Mouse (Mus musculus) hematopoietic stem cell, adult 5-6 weeks (primary cell): ENCODE data around the gene Ak2. TPM values are rescaled to one million over a fixed set of nuclear protein-coding genes. Genes with fewer than 3 reads are reported as not detected.
A peak's percentile ranks its signal among the peaks of the same experiment; 100 is the strongest.

Source experiments
- ATAC-seq, 2 experiments: fragments of 125-278 bp in 1 of 2; replicated peaks in 1 of 2; 2 replicates each; pipeline ENCODE4 v1.8.0; 2016 to 2017; ENCODE audit warnings: inconsistent platforms in 2 of 2, mild to moderate bottlenecking in 2 of 2, moderate number of reproducible peaks in 2 of 2, low read depth in 1 of 2, moderate TSS enrichment in 1 of 2; ENCODE audit not compliant: low FRiP score in 2 of 2, poor library complexity in 2 of 2, severe bottlenecking in 2 of 2, insufficient read depth in 1 of 2, low TSS enrichment in 1 of 2
- total RNA-seq: library from RNA; stranded (forward); fragments of 172-1452, 232-1000 nt; gene quantifications from 2 replicates; pipeline ENCODE4 v1.2.3, GENCODE M21; 2017

Gene Ak2
- total RNA-seq, 1 experiment from 2014 or later, result 129 TPM

DNA sequence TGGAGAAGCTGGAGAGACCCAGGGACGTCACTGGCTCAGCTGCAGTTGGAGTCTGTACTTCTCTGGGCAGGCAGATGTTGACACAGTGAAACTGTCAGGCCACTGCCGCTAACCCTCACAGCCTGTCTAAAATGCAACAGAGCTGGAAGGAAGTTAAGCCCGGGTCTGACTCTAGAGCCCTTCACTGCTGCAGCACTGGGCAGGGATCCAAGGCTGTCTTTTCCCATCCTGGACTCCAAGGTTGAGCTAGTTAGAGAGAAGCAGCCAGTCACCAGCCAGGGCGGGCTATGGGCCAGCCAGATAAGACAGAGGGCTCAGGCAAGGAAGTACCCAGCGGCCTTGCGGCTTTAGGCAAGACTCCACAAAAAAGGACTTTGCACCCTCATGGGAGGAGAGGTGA lies 33.0 kb downstream of the Ak2 start:
- peak; percentile 68 to 90 for ATAC-seq

DNA sequence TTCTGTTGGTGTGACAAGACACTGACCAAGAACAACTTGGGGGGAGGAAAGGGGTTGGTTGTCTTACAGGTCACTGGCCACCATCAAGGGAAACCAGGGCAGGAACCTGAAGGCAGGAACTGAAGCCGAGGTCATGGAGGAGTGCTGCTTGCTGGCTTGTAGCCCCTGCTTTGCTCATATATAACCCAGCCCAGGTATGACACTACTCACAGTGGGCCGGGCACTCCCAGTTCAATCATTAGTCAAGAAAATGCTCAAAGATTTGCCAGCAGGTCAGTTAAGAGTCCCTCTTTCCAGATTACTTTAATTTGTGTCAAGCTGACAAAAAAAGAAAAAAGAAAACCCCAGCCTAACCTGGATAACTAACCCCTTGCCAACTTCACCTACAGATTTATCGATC lies 33.9 kb downstream of the Ak2 start:
- ATAC-seq, result no peak

DNA sequence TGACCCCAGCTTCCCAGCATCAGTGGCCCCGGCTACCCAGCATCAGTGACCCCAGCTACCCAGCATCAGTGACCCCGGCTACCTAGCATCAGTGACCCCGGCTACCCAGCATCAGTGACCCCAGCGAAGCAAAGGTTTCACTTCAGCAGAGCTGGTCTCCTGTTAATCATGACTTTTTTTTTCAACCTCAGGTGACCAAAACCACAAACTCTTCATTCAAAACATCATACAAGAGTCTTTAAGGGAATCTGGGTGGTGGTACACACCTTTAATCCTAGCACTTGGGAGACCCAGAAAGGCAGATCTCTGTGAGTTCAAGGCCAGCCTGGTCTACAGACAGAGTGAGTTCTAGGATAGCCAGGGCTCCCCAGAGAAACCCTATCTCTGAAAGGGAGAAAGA lies 39.0 kb downstream of the Ak2 start:
- no peak for ATAC-seq

DNA sequence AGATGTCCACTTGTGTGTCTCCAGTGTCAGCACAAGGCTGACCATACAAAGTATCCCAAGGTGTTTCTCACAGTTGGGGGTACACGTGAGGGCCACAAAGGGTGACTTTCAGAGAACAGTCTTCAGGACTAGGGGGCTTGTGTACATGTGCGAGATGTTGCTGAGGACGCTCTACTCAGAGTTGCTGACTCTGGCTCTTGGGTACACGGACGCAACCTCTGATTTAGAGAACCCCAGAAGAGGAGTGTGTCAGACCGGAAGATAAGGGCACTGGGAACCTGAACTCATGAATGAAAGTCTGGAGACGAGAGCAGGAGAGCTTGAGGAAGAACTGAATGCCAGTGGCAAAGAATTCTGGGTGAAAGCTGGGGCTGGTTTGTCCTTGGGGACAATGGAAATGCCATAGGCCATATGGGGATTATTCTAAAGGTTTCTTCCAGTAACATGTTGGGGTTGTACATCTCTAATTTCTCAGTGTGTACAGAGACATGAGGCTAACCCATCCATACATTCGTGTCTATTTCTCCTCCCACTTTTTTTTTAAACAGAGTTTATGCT lies 39.7 kb downstream of the Ak2 start:
- ATAC-seq, result no peak

DNA sequence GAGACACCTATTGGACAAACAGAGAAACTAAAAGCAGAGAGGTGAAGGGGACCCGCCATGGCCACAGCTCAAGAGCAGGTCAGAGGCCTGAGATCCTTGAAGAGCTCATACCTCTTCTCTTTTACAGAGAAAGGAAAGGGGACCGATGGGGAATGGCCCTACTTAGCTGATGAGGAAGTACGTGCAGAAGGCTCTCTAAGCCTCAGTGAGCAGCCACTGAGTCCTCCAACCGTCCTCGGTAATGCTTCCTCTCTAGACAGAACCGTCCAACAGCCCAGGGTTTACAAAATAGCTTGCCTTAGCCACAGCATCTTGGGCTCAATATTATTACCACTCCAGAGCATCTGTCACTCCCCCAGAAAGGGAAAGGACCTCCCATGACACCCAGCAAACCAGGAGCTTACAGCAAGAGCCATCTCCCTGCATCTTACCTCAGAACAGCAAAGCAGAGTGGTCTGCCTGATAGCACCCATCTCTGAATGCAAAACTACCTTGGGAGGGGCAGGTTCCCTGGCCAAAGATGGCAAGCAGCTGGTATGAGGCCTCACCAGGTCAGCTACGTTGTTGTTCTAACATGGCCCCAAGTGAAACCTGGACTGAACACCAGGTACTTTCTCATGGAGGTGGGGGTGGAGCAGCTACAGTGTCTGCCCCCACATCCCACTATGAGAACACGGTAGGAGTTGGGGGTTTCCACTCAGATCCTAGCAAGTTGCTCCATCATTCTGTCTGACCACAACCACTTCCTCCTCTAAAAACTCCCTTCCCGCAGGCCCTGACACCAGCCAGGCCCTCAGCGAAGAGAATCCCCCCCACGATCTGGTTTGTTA lies 40.6 kb downstream of the Ak2 start:
- ATAC-seq, result peak; percentile 69 to 82

DNA sequence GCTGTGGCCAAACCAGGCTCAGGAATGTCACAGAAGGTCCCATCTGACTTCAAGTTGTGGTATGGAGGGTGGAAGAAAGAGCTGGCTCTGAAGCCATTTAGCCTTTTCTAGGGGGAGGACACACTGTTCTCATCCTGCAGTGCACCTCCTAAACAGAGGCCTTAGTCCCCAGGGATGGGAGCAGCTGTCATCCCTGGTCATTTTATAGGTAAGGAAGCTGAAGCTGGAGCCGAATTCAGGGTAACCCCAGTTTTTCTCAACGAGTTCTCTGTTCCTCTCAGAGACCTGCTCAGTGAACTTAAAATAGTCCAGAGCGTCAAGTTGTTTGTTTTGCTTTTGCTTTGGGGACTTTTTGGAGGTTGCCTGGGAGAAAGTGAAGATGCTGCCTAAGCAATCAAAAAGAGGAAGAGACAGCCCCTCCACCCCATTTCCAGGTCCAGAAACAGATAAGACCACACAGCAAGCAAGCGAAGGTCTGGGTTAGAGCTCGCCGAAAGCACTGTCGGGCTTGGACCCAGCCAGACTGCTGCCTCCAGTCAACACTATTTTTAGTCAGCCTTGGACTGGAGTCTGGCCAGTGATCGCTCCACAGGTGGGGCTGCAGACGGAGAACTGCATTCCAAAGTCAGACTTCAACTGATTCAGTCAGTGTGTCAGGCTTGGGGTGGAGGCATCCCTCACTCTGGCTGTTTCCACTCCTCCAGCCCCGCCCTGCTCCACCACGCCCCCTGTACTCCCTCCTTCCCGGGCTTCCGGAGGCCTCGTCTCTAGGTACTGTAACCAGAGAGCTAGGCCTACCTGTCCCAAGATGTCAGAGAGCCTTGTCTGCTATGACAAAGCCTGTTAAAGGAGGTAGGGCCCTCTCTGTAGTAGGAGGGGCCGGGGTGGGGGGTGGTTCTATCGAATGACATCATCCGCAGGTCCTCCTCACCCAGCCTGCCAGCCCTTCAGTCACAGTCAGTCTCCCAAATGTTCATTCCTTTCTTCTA lies 41.5 kb downstream of the Ak2 start:
- ATAC-seq, result peak; percentile 38 to 43

DNA sequence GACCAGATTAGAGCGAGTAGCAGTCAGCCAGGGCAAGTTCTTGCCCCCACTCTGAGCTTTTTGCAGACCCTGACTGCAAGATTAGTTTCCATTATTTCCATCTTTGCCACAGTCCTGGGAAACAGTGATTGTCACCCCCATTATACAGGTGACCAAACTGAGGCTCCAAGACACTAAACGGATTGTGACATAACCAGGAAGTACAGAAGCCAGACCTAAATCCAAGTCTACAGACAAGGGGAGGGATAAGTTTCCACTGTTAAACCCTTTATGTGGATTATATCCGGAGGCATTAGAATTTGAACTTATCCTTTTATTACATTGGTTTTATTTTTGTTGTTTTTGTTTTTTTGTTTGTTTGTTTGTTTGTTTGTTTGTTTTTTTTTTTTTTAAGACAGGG lies 42.5 kb downstream of the Ak2 start:
- no peak for ATAC-seq

DNA sequence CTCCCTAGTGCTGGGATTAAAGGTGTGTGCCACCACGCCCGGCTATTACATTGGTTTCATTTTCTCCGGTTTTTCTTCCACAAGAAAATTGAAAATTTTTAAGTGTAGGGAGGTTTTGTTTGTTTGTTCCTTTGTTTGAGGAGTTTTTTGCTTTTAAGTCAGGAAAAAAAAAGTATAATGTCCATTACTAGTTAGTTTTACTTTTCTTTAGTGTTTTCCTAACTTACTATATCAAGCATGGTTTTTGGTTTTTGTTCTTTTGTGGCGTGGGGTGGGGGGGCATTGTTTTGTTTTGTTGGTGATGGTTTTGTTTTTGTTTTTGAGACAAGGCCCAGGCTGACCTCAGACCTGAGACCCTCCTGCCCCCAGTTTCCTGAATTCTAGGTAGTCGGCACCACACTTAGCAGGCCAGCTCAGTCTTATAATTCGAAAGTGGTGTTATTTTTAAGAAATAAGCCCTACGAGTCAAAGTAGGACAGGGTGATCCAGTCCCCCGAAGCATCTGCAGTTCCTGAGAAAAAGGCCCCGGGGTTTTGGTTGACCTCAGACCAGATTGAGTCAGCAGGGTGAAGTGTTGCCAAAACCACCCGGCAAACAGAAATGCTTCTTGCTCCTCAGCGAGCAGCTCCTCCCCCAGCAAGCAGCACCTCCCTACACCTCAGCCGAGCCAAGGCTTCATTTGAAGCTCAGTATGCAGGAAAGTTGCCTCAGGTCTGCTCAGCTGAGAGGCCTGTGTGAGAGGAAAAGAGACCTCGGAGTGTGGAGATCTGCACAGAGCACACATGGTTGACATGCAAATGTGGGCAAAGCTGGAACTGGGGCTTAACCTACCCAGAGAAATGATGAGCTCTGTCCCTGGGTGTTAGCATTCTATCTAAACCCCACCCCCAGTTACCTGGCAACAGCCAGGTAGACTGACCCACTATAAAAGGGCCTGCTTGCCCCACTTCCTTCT lies 43.2 kb downstream of the Ak2 start:
- peak; percentile 62 to 70 for ATAC-seq

DNA sequence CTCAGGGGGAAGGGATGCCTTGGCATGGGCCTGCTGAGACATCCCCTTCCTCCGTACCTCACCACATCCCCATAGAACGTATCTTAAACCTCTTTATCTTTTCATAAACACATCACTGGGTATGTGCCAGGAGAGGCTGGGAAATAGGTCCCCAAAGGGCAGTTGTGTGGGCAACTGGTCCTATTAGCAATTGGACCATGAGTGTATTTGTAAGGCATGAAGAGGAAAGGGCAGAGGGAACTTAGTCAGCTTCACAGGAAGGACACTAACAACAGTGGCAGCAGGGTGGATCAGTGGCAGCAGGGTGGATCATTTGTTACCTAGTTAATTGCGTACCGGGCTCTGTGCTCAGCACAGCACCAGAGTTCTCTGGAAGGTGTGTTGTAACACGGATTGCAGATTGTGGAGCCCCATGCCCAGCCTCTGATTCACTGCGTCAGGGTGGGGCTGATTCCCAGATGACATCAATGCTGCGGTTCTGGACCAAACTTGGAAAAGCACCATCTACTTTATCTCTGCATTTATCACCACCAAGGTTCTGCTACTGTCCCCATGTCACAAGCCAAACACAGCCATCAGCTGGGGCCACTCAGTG lies 44.2 kb downstream of the Ak2 start:
- no peak for ATAC-seq

DNA sequence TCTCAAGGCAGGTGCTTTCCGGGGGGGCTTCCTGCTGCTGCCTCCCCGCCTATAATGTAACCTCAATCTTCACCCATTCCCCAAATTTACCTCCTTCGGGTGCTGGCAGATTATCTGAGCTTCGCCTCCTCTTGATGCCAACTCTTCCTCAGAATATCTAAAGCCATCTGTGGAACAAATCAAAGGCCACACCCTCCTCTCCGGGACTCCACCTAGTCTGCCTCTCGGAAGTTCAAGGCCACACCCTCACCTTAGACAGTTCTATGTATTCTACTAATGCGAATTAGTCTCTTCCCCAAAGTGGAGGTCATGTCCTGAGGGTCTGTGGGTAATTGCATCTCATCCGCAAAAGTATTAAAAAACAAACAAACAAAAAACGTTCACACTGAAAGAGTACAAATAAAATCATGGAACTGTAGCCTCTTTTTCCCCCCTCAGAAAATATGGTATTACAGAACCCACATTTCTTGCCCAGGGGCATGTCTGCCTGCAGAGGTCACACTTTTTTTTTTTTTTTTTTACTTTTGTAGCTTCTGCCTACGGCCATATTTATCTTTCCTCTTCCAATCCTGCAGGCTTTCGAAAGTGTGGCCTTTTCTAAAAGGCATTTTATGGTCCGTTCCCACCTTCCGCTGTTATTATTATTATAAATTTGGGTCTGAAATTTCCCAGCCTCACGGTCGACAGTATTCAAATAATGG lies 56.1 kb downstream of the Ak2 start:
- ATAC-seq, result no peak

DNA sequence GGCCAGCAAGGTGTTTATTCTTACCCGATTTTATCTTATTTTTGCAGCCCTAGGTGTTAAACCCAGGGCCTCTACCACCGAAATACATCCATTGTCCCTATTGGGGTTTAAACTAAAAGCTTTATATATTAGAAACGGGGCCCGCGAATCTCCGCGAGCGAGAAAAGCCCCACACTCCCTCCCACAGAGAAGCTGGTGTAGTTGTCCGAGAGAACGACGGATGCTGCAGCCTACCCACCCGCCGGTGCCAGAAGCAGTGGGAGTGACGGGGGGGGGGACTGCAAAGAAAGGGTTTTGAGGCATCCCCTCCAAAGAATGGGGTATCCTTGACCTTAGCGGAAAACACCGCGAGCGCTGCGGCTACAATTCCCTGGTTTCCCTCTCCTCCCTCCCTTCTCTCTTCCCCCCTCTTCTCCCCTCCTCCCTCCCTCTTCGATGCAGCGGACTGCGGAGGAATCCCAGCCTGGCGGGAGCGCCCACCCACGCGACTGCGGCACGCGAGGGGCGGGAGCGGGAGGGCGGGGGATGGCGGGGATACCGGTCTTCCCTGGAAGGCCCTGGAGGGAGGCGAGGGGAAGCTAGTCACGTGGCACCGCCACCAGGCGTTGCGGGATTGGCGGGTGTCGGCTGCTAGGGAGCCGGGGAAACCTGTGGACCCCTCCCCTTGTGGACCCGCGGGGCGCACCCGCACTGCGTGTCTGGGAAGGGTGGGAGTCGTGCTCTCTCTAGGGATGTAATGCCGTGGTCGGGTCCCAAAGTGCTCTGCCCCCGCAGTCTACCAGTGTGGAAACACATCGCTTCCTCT lies 56.9 kb downstream of the Ak2 start:
- ATAC-seq, result peak; percentile 74 to 78

DNA sequence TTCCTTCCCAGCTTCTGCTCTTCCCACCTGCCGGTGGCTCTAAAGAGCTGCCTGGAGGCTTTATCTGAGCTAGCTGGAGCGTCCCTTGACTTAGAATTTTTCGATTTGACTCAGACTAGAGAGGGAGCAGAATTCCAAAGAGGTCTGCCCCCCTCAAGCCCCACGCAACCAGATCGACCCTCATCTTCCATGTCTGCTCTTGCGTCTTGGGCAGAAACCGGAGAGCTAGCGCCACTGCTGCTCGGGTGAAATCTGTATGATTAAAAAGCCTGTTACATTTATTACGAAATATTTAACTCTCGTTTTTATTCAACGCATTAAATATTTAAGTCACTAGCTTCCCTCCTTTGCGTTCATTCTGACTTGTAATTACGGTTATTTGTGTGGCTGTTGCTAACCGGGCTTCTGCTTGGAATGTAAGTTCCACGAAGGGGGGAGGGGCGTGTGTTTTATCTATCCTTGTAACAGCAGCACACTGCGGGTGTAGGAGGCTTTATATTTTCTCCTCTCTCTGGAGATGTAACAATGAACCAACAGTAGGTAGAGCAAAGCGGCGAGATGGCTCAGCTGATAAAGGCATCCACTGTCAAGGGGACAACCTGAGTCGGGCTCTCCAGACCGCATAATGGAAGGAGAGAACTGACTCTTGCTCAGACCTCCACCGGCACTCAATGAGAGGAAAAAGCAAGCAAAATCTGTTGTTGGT lies 57.7 kb downstream of the Ak2 start:
- ATAC-seq, result peak; percentile 7 to 17; a peak in 1 of 4 replicates

DNA sequence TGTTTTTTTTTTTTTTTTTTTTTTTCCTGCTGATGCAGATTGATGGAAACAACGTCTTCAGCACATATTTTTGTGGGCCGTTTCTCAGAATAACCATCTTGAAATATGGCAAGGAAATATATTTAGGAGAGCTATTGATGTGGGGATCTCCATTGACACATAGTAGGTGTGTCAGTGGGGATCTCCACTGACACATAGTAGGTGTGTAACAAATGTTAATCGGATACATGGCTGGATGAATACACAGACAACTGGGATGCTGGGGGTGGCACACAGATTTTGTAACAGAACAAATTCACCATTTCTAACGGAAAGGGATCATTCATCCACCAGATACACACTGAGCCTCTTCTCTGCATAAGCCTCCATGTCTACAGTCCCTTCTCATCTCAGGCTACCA lies 58.6 kb downstream of the Ak2 start:
- ATAC-seq, result no peak

DNA sequence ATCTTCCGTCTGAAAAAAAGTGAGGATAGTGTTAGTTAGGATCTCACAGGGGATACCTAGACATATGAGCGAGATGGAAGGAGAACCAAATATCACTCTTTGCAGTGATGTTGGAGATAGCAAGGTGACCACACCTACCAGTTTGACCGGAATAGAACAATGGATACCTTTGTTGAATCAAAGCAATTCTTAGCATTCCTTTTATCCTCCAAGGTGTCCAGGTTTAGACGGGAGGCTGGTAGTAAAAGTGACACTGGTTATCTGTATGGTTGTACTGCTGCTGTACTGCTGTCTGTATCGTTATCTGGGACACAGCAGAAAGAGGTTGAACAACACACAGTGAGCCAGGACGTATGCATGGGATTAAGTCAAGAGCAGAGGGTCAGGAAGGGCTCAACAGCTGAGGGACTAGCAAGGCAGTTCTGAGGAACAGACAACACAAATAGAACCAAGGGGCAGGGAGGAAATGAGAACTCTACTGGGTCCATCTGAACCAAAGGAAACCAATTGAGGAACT lies 59.2 kb downstream of the Ak2 start:
- ATAC-seq, result no peak
